Mouse (Mus musculus) thymus, adult 2 months (tissue): ENCODE results near the gene Glis3.

Source experiments
- CTCF ChIP-seq: fragments of 200-500 bp; IDR thresholded peaks from 2 replicates; pipeline ENCODE4 v1.5.1; 2012; ENCODE audit warnings: mild to moderate bottlenecking, control low read depth, low read length, moderate library complexity, borderline replicate concordance; ENCODE audit not compliant: control insufficient read depth, poor library complexity, insufficient read depth; ENCODE audit errors: extremely low read depth
- POLR2A ChIP-seq: fragments of 200-500 bp; IDR thresholded peaks from 2 replicates; pipeline ENCODE4 v1.6.1; 2012; ENCODE audit warnings: mild to moderate bottlenecking, low read length, control low read depth, moderate library complexity; ENCODE audit not compliant: control insufficient read depth, poor library complexity, insufficient read depth; ENCODE audit errors: extremely low read depth

DNA sequence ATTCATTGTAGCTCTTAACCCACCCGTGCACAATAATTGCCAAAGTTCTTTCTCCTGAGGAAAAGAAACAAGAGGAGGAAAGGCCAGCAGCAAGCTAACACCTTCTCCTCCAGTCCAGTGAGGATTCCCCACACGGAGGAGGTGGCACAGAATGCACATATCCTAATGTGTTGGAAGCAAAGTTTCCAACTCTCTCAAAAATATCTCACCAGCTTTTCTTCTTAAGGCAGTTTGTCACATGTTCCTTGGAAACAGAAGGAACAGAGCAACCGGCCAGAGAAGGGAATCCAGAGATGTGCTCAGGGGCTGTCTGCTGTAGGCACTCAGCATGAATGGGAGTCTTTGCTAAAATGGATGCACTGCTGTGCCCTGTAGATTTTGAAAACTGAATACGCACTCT, 441.8 kb downstream of the Glis3 start:
- TF ChIP-seq CTCF = no peak
- TF ChIP-seq POLR2A = no peak
